Mouse (Mus musculus) liver, adult (tissue): Measurements from ENCODE around the gene Dgcr6.

Experiments used
- GATA4 ChIP-seq: IDR thresholded peaks from 2 replicates; pipeline ENCODE4 v1.6.1; 2014; ENCODE audit warnings: mild to moderate bottlenecking, low read length; ENCODE audit not compliant: insufficient replicate concordance

Gene Dgcr6

DNA sequence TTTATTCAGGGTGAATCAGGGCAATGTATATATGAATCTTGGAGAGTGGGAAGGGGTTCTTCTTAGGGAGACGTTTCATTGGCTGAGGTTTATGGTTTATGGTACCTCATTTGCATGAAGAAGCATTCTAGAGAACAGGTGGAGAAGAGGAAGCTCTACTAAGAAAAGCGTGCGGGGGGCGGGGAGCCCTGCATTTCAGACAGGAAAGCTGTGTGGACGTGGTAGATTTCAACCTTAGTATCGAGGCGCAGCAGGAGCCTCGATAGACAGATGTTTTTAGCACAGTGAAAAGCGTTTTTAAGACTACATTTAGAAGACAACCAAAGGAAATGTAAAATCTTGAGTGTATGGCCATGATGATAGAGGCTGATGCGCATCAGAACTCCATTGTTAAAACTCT is 6.6 kb downstream of the Dgcr6 start:
- no peak for TF ChIP-seq GATA4

DNA sequence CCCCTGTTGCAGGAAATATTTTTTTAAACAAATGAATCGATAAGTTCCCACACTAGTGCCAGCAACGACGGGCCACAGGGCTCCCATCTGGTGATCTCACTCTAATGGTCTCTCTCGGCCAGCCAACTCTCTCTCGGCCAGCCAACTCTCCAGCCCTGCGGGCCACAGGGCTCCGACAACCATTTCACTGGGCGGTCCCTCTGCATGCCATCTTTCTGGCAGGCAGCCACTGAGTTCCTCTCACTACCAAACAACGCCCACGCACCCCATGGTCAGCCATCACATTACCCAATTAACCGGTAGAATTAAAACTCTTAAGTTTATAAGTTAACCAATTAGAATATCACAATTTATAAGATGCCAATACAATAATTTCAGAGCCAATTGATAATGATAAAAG is 8.5 kb downstream of the Dgcr6 start:
- no peak for TF ChIP-seq GATA4

DNA sequence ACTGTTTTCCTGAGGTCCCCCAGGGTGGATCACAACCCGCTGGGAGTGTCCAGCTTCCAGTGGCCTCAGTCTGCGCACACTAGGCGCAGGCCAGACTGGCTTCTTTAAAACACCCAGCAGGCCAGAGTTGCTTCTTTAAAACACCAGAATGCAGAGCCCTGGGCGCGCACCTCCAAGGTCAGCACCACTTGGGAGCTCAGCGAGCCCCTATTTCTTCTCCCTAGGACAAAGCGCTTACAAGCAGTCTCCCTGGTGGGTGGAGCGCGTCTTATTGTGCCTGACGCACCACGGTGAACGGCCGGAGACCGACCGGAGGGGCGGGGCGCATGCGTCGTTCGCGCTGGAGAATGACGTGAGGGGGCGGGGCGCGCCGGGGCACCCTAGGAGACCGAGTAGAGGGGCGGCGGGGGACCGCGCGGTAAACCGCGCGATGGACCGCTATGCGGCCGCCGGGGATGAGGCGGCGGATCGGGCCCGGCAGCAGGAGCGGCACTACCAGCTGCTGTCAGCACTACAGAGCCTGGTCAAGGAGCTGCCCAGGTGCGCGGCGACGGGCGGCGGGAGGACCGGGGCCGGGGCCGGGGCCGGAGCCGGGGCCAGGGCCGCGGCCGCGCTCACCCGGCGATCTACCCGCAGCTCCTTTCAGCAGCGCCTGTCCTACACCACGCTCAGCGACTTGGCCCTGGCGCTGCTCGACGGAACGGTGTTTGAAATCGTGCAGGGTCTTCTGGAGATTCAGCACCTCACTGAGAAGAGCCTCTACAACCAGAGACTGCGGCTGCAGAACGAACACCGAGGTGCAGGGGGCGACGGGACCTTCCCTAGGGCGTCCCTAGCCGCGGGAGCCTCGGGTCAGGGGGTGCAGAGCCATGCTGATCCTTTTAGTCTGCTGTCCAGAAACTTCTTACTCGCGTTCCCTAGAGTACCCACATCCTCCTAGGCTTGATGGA is 13.7 kb downstream of the Dgcr6 start:
- TF ChIP-seq GATA4 = no peak

DNA sequence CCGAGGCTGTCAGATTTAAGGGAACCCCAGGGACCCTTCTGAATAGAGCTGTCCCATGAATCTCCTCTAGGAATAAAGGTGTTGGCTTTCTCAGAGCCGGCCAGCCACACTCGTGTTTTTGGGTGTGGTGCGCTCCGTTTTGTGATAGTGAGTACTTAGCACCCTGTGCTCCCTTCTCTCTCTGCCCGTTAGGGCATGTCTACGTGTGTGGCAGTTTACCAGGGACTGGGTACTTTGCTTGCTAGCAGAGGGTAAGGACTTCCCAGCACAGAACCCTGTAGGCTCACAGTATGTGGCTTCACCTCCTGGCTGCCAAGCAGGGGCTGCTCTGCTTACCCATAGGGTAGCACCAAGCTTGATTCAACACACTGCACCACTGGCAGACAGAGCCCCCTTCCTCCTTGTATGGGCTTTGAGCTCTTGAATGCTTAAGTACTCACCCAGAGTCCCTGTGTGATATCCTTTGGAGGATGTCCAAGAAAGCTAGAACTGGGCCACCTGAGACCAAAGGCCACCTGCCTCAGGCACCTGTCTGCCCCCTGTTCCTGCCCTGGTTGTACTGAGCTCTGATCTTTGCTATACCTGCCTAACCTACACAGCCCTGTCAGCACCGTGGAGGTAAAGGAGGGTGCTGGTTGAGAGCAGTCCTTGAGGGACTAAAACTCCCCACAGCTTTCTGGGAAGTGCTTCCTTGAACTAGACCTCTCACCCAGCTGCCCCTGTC is 16.2 kb downstream of the Dgcr6 start:
- no peak for TF ChIP-seq GATA4

DNA sequence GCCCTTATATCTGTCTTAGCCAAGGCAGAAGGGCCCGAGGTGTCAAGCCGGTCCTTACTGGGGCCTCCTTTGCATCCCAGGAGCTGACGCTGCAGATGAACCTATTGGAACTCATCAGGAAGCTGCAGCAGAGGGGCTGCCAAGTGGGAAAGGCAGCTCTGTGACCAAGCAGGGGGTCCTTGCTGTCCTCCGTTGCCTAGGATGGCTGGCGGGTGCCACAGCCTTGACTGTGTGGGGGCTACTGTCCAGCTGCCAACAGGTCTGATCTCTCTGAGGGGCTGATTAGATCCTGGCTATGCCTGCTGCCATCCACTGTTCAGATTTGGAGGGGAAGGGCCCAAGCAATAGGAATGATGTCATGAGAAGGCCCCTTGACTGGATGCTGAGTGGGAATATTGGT is 18.1 kb downstream of the Dgcr6 start:
- TF ChIP-seq GATA4 = no peak

DNA sequence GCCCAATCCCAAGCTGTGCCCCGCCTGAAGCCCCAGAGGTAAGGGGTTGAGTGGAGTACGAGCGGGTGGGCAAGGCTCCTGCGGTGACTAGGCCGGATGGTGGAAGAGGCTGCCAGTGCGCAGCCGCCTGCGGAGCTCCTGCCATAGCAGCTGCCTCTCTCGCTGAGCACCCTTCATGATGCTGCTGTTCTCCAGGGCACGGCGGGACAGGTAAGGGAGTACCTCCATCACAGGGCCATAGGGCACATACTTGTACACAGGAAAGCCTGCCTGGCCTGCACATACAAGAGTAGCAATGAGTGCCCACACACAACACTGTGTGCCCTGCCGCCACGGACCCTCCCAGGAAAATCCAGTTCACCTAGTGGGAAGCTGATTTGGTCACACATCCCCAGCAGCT is 19.4 kb downstream of the Dgcr6 start:
- TF ChIP-seq GATA4 = no peak

DNA sequence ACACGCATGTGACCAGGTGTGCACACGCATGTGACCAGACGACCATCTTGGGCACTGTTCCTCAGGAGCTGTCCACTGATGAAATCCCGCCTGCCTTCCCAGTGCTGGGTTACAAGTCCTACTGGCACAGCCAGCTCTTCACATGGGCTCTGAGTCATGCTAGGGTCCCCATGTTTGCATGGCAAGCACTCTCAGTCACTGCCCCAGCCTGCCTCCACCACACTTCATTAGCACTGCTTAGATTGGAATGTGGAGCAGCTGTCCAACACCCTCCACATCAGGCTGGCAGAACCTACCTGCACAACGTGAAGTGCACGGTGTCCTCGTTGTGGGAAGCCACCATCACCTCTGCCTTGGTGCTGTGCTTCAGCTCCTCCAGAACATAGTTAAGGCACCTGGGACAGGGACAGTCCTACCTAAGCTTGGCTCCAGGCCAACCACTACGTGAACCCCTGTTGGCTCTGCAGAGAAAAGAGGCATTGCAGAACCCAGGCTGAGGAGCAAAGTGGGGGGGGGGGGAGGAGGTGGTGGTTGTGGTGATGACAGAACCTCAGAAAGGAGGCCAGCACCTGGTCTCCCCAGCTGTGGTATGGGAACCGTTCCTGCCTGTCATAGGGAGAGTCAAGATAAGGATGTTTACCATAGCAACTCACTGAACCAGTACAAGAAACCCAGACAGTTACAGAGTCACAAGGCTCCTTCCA is 20.8 kb downstream of the Dgcr6 start:
- TF ChIP-seq GATA4 = no peak

DNA sequence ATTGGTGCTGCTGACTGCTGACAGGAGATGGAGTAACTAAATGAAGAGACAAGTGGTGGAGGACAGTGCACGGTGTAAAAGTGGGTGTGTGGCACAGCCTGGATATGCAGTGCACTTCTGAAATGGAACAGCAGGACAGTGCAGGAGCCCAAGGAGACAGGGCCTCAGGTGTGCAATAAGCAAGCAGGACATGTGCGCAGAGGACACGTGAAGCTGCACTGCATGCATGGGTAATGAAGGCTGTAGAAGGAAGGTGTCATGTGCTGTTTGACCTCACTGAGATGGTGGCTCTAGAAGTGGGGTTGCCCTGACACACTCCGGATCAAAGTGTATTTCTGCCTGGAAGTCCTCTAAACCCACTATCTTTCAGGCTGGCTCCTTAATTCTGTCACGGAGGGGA is 22.0 kb downstream of the Dgcr6 start:
- TF ChIP-seq GATA4 = no peak

DNA sequence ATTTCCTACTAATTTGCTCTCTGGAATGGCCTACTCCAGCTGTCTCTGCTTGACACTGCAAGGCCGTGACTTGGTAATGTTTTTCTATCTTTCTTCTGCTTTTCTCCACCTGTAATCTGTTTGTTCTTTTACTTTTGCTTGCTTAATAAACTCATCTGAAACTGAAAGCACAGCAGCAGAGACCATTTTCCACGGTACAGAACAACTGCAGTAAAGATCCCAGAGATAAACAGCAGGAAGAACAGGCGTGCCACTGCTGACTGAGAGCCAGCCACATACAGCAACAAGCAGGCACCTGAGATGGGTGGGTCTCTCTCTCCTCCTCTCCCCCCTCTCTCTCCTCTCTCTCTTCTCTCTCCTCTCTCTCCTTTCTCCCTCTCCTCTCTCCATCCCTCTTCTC is 22.5 kb downstream of the Dgcr6 start:
- no peak for TF ChIP-seq GATA4

DNA sequence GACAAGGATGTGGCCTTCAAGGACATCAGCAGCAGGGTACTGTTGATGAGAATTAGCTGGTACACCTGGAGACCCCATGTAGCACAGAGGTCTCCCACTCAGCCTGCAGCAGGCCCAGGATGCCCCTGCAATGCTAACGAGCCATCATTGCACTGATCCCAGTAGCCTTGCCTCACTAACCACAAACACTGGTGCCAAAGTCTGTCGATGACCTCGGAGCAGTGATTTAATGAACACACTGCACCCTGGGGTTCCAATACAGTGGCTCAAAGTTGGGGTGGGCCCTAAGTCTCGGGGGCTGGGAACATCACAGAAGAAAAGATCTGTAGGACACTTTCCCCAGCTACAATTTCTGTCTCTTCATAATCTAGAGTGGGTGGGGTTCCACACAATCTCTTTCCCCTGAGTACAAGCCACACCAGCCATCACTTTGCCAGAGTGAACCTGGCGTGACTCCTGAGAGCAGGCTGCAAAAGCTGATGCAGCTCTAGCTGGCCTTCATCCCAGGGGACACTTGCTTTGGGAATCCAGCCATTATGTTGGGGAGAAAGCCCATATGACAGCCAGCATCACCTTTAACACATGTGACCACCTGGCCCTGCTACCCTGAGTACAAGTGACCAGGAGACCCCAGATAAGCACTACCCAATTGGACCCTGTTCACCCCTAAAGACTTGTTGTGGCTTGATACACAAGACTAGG is 25.8 kb downstream of the Dgcr6 start:
- no peak for TF ChIP-seq GATA4

DNA sequence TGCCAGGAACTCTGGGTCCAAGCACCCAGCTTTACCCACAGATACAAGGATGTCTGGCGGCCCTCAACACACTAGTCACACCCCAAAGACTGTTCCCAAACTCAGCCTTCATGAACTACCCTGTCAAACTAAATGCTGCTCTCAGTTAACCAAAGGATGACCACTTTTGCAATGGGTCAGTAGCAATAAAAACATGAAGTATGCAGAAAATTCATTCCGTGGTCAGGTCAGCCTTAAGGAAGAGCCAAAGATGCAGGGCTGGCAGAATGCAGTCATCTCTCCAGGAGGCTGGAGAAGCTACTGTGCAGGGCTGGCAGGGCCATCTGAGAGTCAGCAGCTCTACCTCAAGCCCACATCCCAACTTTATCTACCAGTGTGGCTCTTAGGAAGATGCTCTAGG is 26.6 kb downstream of the Dgcr6 start:
- TF ChIP-seq GATA4 = no peak

DNA sequence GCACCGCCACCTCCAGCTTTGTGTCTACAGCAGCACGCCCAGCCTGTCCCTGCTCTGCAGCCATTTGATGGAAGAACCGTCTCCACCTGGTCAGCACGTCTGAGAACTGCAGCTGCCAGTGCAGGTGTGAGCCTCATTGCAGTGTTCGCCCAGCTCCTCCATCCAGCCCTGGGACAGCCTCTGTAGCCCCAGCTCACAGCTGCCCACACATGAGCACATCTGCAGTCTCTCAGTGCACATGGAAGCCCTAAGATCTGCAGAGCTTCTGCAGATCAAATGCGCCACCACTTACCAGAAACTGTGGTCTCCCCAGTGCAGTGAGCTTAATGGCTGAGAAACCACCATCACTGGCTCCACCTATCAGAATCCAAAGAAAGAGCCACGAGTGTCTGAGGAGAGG is 27.5 kb downstream of the Dgcr6 start:
- TF ChIP-seq GATA4 = no peak

DNA sequence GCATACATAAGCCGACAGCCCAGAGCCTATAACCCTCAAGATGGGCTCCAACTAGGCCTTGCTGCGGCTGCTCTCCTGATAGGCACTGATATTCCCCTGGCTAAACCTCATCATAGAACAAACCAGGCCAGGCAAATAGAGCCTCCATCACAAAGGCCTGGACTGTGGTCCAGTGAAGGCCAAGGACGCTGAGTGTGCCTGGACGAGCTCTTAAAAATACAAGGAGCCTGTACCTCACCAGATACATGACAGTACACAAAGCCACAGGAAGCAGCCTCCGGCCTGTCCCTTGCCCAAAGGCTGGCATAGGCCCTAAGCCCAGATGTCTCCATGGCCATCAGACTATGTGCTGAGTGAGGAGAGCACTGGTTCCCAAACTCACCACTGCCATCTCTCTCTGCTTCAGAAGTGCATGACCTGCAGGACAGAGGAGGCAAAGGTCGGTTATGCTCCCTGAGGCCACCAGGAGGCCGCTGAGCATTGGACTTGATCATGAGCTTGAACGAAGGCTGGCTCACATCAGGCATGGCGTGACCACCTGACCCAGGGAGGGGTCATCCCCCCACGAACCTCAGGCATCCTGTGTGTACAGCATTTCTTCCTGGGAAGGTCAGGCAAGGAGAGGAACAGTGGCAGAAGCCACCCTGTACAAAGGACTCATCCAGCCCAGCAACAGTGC is 28.6 kb downstream of the Dgcr6 start:
- TF ChIP-seq GATA4 = no peak

DNA sequence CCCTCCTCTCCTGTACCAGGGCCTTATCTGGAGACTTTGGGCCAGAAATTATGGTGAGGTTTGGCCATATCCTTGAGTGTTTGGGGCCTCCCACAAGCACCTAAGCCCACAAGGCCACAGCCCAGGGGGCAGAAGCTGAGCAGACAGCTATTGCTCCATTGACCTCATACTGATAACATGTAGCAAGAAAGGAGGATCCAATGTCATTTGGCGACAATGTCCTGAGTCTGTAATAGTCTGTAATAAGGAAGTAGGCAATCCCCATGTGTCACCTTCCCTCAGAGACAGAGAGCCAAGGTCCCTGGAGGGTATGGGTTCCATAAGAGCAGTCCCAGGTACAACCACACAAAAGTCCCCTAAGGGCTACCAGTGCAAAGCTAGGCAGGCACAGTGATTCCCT is 29.6 kb downstream of the Dgcr6 start:
- TF ChIP-seq GATA4 = no peak

DNA sequence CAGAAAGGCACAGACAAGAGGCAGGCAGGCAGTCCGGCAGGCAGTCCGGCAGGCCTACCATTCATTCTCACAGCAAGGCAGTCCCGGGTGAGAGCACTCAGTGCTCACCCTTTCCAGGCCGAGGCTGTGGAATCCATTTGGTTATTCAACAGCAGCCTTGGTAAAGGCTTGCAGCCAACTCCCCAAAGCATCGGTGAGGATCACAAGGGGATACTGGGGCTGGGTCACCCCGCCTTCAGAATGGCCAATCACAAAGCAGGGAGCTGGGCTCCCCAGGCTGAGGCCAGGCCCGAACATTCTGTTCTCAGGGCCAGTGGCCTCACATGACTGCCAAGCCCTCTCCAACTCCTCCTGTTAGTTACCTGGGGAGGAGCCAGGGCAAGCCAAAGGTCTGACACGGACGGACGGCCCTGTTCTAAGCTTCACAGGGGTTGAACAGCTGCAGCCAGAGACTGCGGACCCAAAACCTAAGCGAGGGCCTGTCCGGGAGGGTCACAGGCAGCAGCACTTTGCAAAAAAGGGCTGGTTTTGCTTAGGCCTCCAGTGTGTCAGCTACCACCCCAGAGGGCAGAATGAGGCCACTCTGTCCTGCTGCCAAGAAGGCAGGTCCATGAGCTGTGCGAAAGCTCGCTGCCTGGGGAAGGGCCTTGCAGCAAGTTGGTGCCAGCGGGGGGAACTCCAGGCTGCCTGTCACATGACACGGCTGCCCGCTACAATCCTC is 30.7 kb downstream of the Dgcr6 start:
- no peak for TF ChIP-seq GATA4

DNA sequence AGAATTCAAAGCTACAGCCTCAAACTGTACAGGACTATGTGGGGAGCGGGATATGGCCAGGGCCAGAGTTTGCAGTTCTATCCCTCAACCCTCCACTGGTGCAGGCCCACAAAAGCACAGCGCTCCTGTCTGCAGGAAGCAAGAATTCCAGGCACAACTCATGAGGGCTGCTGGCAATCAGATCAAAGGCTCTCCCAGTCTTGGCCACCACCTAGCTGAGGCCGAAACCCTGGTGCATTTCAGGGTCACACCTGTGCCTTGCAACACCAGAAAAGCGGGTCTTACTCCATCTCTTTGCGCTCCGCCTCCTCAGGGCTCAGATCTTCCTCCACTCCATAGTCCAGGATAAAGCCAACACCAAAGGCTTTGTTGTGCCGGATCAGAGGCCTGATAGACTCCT is 31.6 kb downstream of the Dgcr6 start:
- peak; percentile 16; the same call in 1 of the 2 replicates for TF ChIP-seq GATA4
